Mouse (Mus musculus): ENCODE measurements around the gene Wbp11.

DNA sequence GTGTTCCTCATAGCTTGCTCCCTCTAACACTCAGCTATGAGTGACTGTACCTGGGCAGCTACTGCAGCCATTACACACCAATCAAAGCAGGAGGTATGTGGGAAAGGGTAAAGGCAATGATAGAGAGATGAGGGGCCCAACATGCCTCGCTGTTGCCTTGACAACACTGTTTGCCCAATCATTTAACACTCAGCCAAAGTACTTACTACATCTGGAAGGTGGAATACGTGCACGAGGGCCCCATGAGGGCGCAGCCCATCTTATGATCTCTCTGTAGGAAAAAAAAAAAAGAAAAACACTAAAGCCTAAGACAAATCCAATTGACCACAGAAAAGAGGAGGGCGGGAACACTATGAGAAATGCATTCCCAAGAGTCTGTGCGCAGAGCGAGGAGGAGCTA, 58.2 kb downstream of the Wbp11 start:
- TF ChIP-seq CTCF (IDR thresholded peaks at IDR 0.05; ENCODE audit: low read depth), result no peak
- TF ChIP-seq EP300 (optimal IDR thresholded peaks at IDR 0.05), result no peak

Measured in stomach, postnatal 0 days (tissue).